Mouse (Mus musculus): ENCODE data around the gene Thbs3. TPM values are rescaled to one million over a fixed set of nuclear protein-coding genes. Genes with fewer than 3 reads are reported as not detected.
A peak's percentile ranks its signal among the peaks of the same experiment; 100 is the strongest.

Gene Thbs3
- polyA plus RNA-seq, 1 experiment from 2014 or later: 44.5 TPM

GRCm38 (mm10) chr3:89233562-89234110 is 18.7 kb downstream of the Thbs3 start:
- Histone ChIP-seq H3K36me3 (ENCODE audit: control insufficient read depth, insufficient read depth, low read length) (no peaks in the 10 kb centered on the region), H3K27me3 (ENCODE audit: control insufficient read depth, insufficient read depth, low read length) (no peaks in the 10 kb centered on the region), H3K9me3 (ENCODE audit: control insufficient read depth, low read length) (no peaks in the 10 kb centered on the region), H3K4me2 (replicated peaks; ENCODE audit: low read depth, low read length) (no peak overlapping the region), H3K9ac (ENCODE audit: low read depth, low read length) (no peak overlapping the region), H3K4me3 (ENCODE audit: low read depth, low read length) (no peak overlapping the region), H3K4me1 (replicated peaks; ENCODE audit: control insufficient read depth, insufficient read depth, low read length) (no peaks in the 10 kb centered on the region), H3K27ac (ENCODE audit: low read depth, low read length) (no peak overlapping the region)
- WGBS: 84% methylated on average over 14 of the region's 14 CpGs
- ATAC-seq (ENCODE audit: low FRiP score) (no peak), DNase-seq (ENCODE audit: low spot score) (no peak)

GRCm38 (mm10) chr3:89236516-89236915 is 21.5 kb downstream of the Thbs3 start:
- DNase-seq (ENCODE audit: low spot score): no peak
- WGBS: 91% methylated on average over 10 of the region's 10 CpGs
- no peak overlapping the region for H3K27ac ChIP-seq (ENCODE audit: low read depth, low read length)
- H3K4me3 ChIP-seq (ENCODE audit: low read depth, low read length): no peak overlapping the region
- H3K4me2 ChIP-seq (replicated peaks; ENCODE audit: low read depth, low read length): no peak overlapping the region
- no peaks in the 10 kb centered on the region for H3K9me3 ChIP-seq (ENCODE audit: control insufficient read depth, low read length)
- no peaks in the 10 kb centered on the region for H3K4me1 ChIP-seq (replicated peaks; ENCODE audit: control insufficient read depth, insufficient read depth, low read length)
- no peak for ATAC-seq (ENCODE audit: low FRiP score)
- 0 out of 2 replicates have a peak, but pooled peaks cover 3% of the 10 kb centered on the region for H3K36me3 ChIP-seq (ENCODE audit: control insufficient read depth, insufficient read depth, low read length)
- H3K9ac ChIP-seq (ENCODE audit: low read depth, low read length): no peak overlapping the region
- H3K27me3 ChIP-seq (ENCODE audit: control insufficient read depth, insufficient read depth, low read length): no peaks in the 10 kb centered on the region

GRCm38 (mm10) chr3:89237682-89238081 is 22.7 kb downstream of the Thbs3 start:
- Histone ChIP-seq H3K9ac (ENCODE audit: low read depth, low read length) (no peak overlapping the region), H3K27ac (ENCODE audit: low read depth, low read length) (no peak overlapping the region), H3K9me3 (ENCODE audit: control insufficient read depth, low read length) (no peaks in the 10 kb centered on the region), H3K4me3 (ENCODE audit: low read depth, low read length) (no peak overlapping the region), H3K4me1 (replicated peaks; ENCODE audit: control insufficient read depth, insufficient read depth, low read length) (no peaks in the 10 kb centered on the region), H3K27me3 (ENCODE audit: control insufficient read depth, insufficient read depth, low read length) (no peaks in the 10 kb centered on the region), H3K36me3 (ENCODE audit: control insufficient read depth, insufficient read depth, low read length) (0 out of 2 replicates have a peak, but pooled peaks cover 3% of the 10 kb centered on the region), H3K4me2 (replicated peaks; ENCODE audit: low read depth, low read length) (no peak overlapping the region)
- ATAC-seq (ENCODE audit: low FRiP score) (no peak), DNase-seq (ENCODE audit: low spot score) (no peak)
- WGBS: 95% methylated on average over 21 of the region's 21 CpGs

- Histone ChIP-seq H3K9ac (ENCODE audit: low read depth, low read length) (no peak overlapping the region), H3K27ac (ENCODE audit: low read depth, low read length) (no peak overlapping the region), H3K4me2 (replicated peaks; ENCODE audit: low read depth, low read length) (no peak overlapping the region), H3K4me1 (replicated peaks; ENCODE audit: control insufficient read depth, insufficient read depth, low read length) (peaks cover 2% of the 10 kb centered on the region), H3K27me3 (ENCODE audit: control insufficient read depth, insufficient read depth, low read length) (no peaks in the 10 kb centered on the region), H3K9me3 (ENCODE audit: control insufficient read depth, low read length) (no peaks in the 10 kb centered on the region), H3K36me3 (ENCODE audit: control insufficient read depth, insufficient read depth, low read length) (0 out of 2 replicates have a peak, but pooled peaks cover 3% of the 10 kb centered on the region), H3K4me3 (ENCODE audit: low read depth, low read length) (no peak overlapping the region)
- ATAC-seq (ENCODE audit: low FRiP score) (no peak), DNase-seq (ENCODE audit: low spot score) (no peak)
- WGBS: 71% methylated on average over 9 of the region's 12 CpGs
Observed at GRCm38 (mm10) chr3:89238494-89238893, 23.5 kb downstream of the Thbs3 start.

- no peaks in the 10 kb centered on the region for H3K27me3 ChIP-seq (ENCODE audit: control insufficient read depth, insufficient read depth, low read length)
- H3K4me3 ChIP-seq (ENCODE audit: low read depth, low read length): no peak overlapping the region
- no peak overlapping the region for H3K4me2 ChIP-seq (replicated peaks; ENCODE audit: low read depth, low read length)
- no peak overlapping the region for H3K27ac ChIP-seq (ENCODE audit: low read depth, low read length)
- H3K9me3 ChIP-seq (ENCODE audit: control insufficient read depth, low read length): no peaks in the 10 kb centered on the region
- H3K4me1 ChIP-seq (replicated peaks; ENCODE audit: control insufficient read depth, insufficient read depth, low read length): peaks cover 8% of the 10 kb centered on the region
- H3K36me3 ChIP-seq (ENCODE audit: control insufficient read depth, insufficient read depth, low read length): 0 out of 2 replicates have a peak, but pooled peaks cover 3% of the 10 kb centered on the region
- ATAC-seq (ENCODE audit: low FRiP score) (no peak), DNase-seq (ENCODE audit: low spot score) (peak; percentile 78)
- 72% methylated on average over 9 of the region's 9 CpGs for WGBS
- H3K9ac ChIP-seq (ENCODE audit: low read depth, low read length): no peak overlapping the region
Observed at GRCm38 (mm10) chr3:89242331-89242895, 27.4 kb downstream of the Thbs3 start.

- H3K9ac ChIP-seq (ENCODE audit: low read depth, low read length): no peak overlapping the region
- H3K9me3 ChIP-seq (ENCODE audit: control insufficient read depth, low read length): no peaks in the 10 kb centered on the region
- 0 out of 2 replicates have a peak, but pooled peaks cover 3% of the 10 kb centered on the region for H3K36me3 ChIP-seq (ENCODE audit: control insufficient read depth, insufficient read depth, low read length)
- 13% methylated on average over 14 of the region's 14 CpGs for WGBS
- peak overlapping the region; percentile 80 for H3K27ac ChIP-seq (ENCODE audit: low read depth, low read length)
- DNase-seq (ENCODE audit: low spot score) (peak; percentile 62), ATAC-seq (ENCODE audit: low FRiP score) (peak; percentile 10; the same call in 1 of the 2 replicates)
- H3K4me3 ChIP-seq (ENCODE audit: low read depth, low read length): peak overlapping the region; percentile 45
- H3K4me1 ChIP-seq (replicated peaks; ENCODE audit: control insufficient read depth, insufficient read depth, low read length): peaks cover 8% of the 10 kb centered on the region
- H3K27me3 ChIP-seq (ENCODE audit: control insufficient read depth, insufficient read depth, low read length): no peaks in the 10 kb centered on the region
- peak overlapping the region; percentile 62 for H3K4me2 ChIP-seq (replicated peaks; ENCODE audit: low read depth, low read length)
Observed at GRCm38 (mm10) chr3:89243609-89244008, 28.6 kb downstream of the Thbs3 start.

GRCm38 (mm10) chr3:89244158-89244981 is 29.4 kb downstream of the Thbs3 start:
- peak overlapping the region; percentile 62 for H3K4me2 ChIP-seq (replicated peaks; ENCODE audit: low read depth, low read length)
- peak; percentile 38 for ATAC-seq (ENCODE audit: low FRiP score)
- WGBS: 10% methylated on average over 25 of the region's 25 CpGs

GRCm38 (mm10) chr3:89244982-89245687 is 30.2 kb downstream of the Thbs3 start:
- Histone ChIP-seq H3K27me3 (ENCODE audit: control insufficient read depth, insufficient read depth, low read length) (no peaks in the 10 kb centered on the region), H3K4me1 (replicated peaks; ENCODE audit: control insufficient read depth, insufficient read depth, low read length) (peaks cover 8% of the 10 kb centered on the region), H3K27ac (ENCODE audit: low read depth, low read length) (peak overlapping the region; percentile 80), H3K9ac (ENCODE audit: low read depth, low read length) (peak overlapping the region; percentile 60), H3K4me2 (replicated peaks; ENCODE audit: low read depth, low read length) (peak overlapping the region; percentile 62), H3K4me3 (ENCODE audit: low read depth, low read length) (peak overlapping the region; percentile 45), H3K36me3 (ENCODE audit: control insufficient read depth, insufficient read depth, low read length) (0 out of 2 replicates have a peak, but pooled peaks cover 3% of the 10 kb centered on the region), H3K9me3 (ENCODE audit: control insufficient read depth, low read length) (no peaks in the 10 kb centered on the region)
- peak; percentile 75 for DNase-seq (ENCODE audit: low spot score)
- peak; percentile 46 for ATAC-seq (ENCODE audit: low FRiP score)
- under 1% methylated on average over 13 of the region's 26 CpGs for WGBS

More at GRCm38 (mm10) chr3:89244158-89244981, 29.4 kb downstream of the Thbs3 start:
- DNase-seq (ENCODE audit: low spot score): no peak
- Histone ChIP-seq H3K4me1 (replicated peaks; ENCODE audit: control insufficient read depth, insufficient read depth, low read length) (peaks cover 8% of the 10 kb centered on the region), H3K27ac (ENCODE audit: low read depth, low read length) (peak overlapping the region; percentile 80), H3K9ac (ENCODE audit: low read depth, low read length) (peak overlapping the region; percentile 60), H3K36me3 (ENCODE audit: control insufficient read depth, insufficient read depth, low read length) (0 out of 2 replicates have a peak, but pooled peaks cover 3% of the 10 kb centered on the region), H3K27me3 (ENCODE audit: control insufficient read depth, insufficient read depth, low read length) (no peaks in the 10 kb centered on the region), H3K4me3 (ENCODE audit: low read depth, low read length) (peak overlapping the region; percentile 45), H3K9me3 (ENCODE audit: control insufficient read depth, low read length) (no peaks in the 10 kb centered on the region)

Measured in hindbrain, embryonic 11.5 days (tissue).